Mouse (Mus musculus) bone marrow macrophage, adult 2 months (primary cell): Measurements from ENCODE around the gene Pmm2.

ENCODE experiments used
- CTCF ChIP-seq: IDR thresholded peaks from 2 replicates; pipeline ENCODE4 v1.5.1; 2012; ENCODE audit warnings: low read depth, mild to moderate bottlenecking, low read length, moderate library complexity
- POLR2A ChIP-seq: IDR thresholded peaks from 2 replicates; pipeline ENCODE4 v1.6.1; 2012; ENCODE audit warnings: mild to moderate bottlenecking, low read depth, low read length, borderline replicate concordance

- TF ChIP-seq CTCF (no peak), POLR2A (no peak)
Measured at GRCm38 (mm10) chr16:8680470-8680869, 43.0 kb downstream of the Pmm2 start, which contains the start of gene Gm5767.
